Mouse (Mus musculus) embryonic facial prominence, embryonic 14.5 days (tissue): ENCODE data around the gene Cdk9. TPM values are rescaled to one million over a fixed set of nuclear protein-coding genes. Genes with fewer than 3 reads are reported as not detected.

ENCODE experiments used
- ATAC-seq: fragments of 200-750 bp; cut with Nextera tagmentation; 2 replicates; pipeline ENCODE4 v1.8.0; 2017; ENCODE audit warnings: low read depth, moderate number of reproducible peaks, moderate TSS enrichment
- DNase-seq: peaks from one replicate; pipeline ENCODE4 v3.0.0-alpha.2; 2015; ENCODE audit warnings: low spot score
- H3K27ac ChIP-seq: fragments of 300-500 bp; sonication (generic); replicated peaks from 2 replicates; pipeline ENCODE4 v1.5.1; 2014; ENCODE audit warnings: low read depth, mild to moderate bottlenecking, low read length, moderate library complexity
- H3K27me3 ChIP-seq: fragments of 300-500 bp; sonication (generic); replicated peaks from 2 replicates; pipeline ENCODE4 v1.6.1; 2014; ENCODE audit warnings: low read length; ENCODE audit not compliant: control insufficient read depth, insufficient read depth
- H3K36me3 ChIP-seq: fragments of 300-500 bp; sonication (generic); 2 replicates; pipeline ENCODE4 v1.6.1; 2014; ENCODE audit warnings: low read length, mixed read lengths; ENCODE audit not compliant: control insufficient read depth, insufficient read depth
- H3K4me1 ChIP-seq: fragments of 300-500 bp; sonication (generic); 2 replicates; pipeline ENCODE4 v1.6.1; 2014; ENCODE audit warnings: antibody characterized with exemption, low read length; ENCODE audit not compliant: control insufficient read depth, insufficient read depth
- H3K4me2 ChIP-seq: fragments of 300-500 bp; sonication (generic); 2 replicates; pipeline ENCODE4 v1.6.1; 2014; ENCODE audit warnings: low read depth, mild to moderate bottlenecking, low read length, moderate library complexity, mixed read lengths
- H3K4me3 ChIP-seq: fragments of 300-500 bp; sonication (generic); 2 replicates; pipeline ENCODE4 v1.5.1; 2014; ENCODE audit warnings: low read depth, mild to moderate bottlenecking, low read length
- H3K9ac ChIP-seq: fragments of 300-500 bp; sonication (generic); 2 replicates; pipeline ENCODE4 v1.6.1; 2014; ENCODE audit warnings: low read depth, mild to moderate bottlenecking, low read length, moderate library complexity, mixed read lengths
- H3K9me3 ChIP-seq: fragments of 300-500 bp; sonication (generic); 2 replicates; pipeline ENCODE4 v1.6.1; 2016; ENCODE audit warnings: low read length; ENCODE audit not compliant: control insufficient read depth
- WGBS: fragments of 180-500 bp; shearing (Covaris S2); extraction: QIAGEN DNeasy Blood & Tissue Kit; methylation state at CpG from one replicate; pipeline ENCODE4 v1.1.7; 2014; 5-methylcytosine and 5-hydroxymethylcytosine counted together
- polyA plus RNA-seq: library from polyadenylated mRNA; unstranded; fragments of >200 nt; fragmentation: Nextera tagmentation; extraction: Ambion mirVana; gene quantifications from 2 replicates; pipeline ENCODE4 v1.2.1, GENCODE M21; 2014

Cdk9 gene
- polyA plus RNA-seq, 1 experiment from 2014 or later, result 67.4 TPM

- no peaks in the 10 kb centered on the region for H3K27me3 ChIP-seq
- ATAC-seq (no peak), DNase-seq (peak; percentile 73)
- no peaks in the 10 kb centered on the region for H3K9me3 ChIP-seq
- H3K4me1 ChIP-seq, result 0 out of 2 replicates have a peak, but pooled peaks cover 3% of the 10 kb centered on the region
- peaks cover 70% of the 10 kb centered on the region for H3K36me3 ChIP-seq
- 50% methylated on average over 3 of the region's 3 CpGs for WGBS
- no peak overlapping the region for H3K27ac ChIP-seq
- H3K9ac ChIP-seq, result no peak overlapping the region
- no peak overlapping the region for H3K4me2 ChIP-seq
- no peak overlapping the region for H3K4me3 ChIP-seq
These were observed 4.2 kb downstream of the Cdk9 start for GRCm38 (mm10) chr2:32708643-32709042.

- ATAC-seq, result no peak
- Histone ChIP-seq H3K9me3 (no peaks in the 10 kb centered on the region), H3K36me3 (peaks cover 82% of the 10 kb centered on the region), H3K27me3 (no peaks in the 10 kb centered on the region), H3K4me2 (no peak overlapping the region), H3K4me1 (0 out of 2 replicates have a peak, but pooled peaks cover 3% of the 10 kb centered on the region), H3K4me3 (no peak overlapping the region), H3K27ac (no peak overlapping the region), H3K9ac (no peak overlapping the region)
- DNase-seq, result no peak
- WGBS, result 92% methylated on average over 6 of the region's 6 CpGs
These were observed 5.9 kb downstream of the Cdk9 start for GRCm38 (mm10) chr2:32706971-32707370.

GRCm38 (mm10) chr2:32705018-32705417 is 7.9 kb downstream of the Cdk9 start:
- Histone ChIP-seq H3K27ac (no peak overlapping the region), H3K9ac (no peak overlapping the region), H3K4me2 (no peak overlapping the region), H3K36me3 (peaks cover 75% of the 10 kb centered on the region), H3K4me1 (no peaks in the 10 kb centered on the region), H3K27me3 (no peaks in the 10 kb centered on the region), H3K4me3 (no peak overlapping the region), H3K9me3 (no peaks in the 10 kb centered on the region)
- 91% methylated on average over 7 of the region's 7 CpGs for WGBS
- DNase-seq, result no peak
- no peak for ATAC-seq

GRCm38 (mm10) chr2:32704021-32704421 is 8.9 kb downstream of the Cdk9 start, which contains the start of gene Fpgs:
Fpgs (minus strand) TSS chr2:32704145.
- 81% methylated on average over 2 of the region's 2 CpGs for WGBS
- Histone ChIP-seq H3K4me3 (no peak within 1 kb of the TSS), H3K4me2 (no peak within 1 kb of the TSS), H3K4me1 (no peaks in the 10 kb centered on the region), H3K9ac (no peak within 1 kb of the TSS), H3K36me3 (peaks cover 65% of the 10 kb centered on the region), H3K27me3 (no peaks in the 10 kb centered on the region), H3K9me3 (no peaks in the 10 kb centered on the region), H3K27ac (no peak within 1 kb of the TSS)
- ATAC-seq (no peak), DNase-seq (no peak)

GRCm38 (mm10) chr2:32703046-32703445 is 9.8 kb downstream of the Cdk9 start:
- ATAC-seq (no peak), DNase-seq (no peak)
- Histone ChIP-seq H3K27me3 (no peaks in the 10 kb centered on the region), H3K9me3 (no peaks in the 10 kb centered on the region), H3K36me3 (peaks cover 55% of the 10 kb centered on the region), H3K4me3 (no peak overlapping the region), H3K9ac (no peak overlapping the region), H3K27ac (no peak overlapping the region), H3K4me1 (no peaks in the 10 kb centered on the region), H3K4me2 (no peak overlapping the region)
- 92% methylated on average over 8 of the region's 8 CpGs for WGBS

- no peak overlapping the region for H3K9ac ChIP-seq
- no peaks in the 10 kb centered on the region for H3K4me1 ChIP-seq
- no peak overlapping the region for H3K4me3 ChIP-seq
- no peaks in the 10 kb centered on the region for H3K9me3 ChIP-seq
- peaks cover 36% of the 10 kb centered on the region for H3K36me3 ChIP-seq
- no peak for ATAC-seq
- H3K4me2 ChIP-seq, result no peak overlapping the region
- no peak overlapping the region for H3K27ac ChIP-seq
- no peaks in the 10 kb centered on the region for H3K27me3 ChIP-seq
- 90% methylated on average over 14 of the region's 14 CpGs for WGBS
- DNase-seq, result no peak
These were observed 11.7 kb downstream of the Cdk9 start for GRCm38 (mm10) chr2:32700966-32701743.

GRCm38 (mm10) chr2:32699680-32700079 is 13.2 kb downstream of the Cdk9 start:
- Histone ChIP-seq H3K27me3 (no peaks in the 10 kb centered on the region), H3K36me3 (peaks cover 22% of the 10 kb centered on the region), H3K9me3 (no peaks in the 10 kb centered on the region), H3K9ac (no peak overlapping the region), H3K4me1 (no peaks in the 10 kb centered on the region), H3K4me2 (no peak overlapping the region), H3K27ac (no peak overlapping the region), H3K4me3 (no peak overlapping the region)
- 76% methylated on average over 6 of the region's 6 CpGs for WGBS
- no peak for DNase-seq
- no peak for ATAC-seq

GRCm38 (mm10) chr2:32694691-32695090 is 18.2 kb downstream of the Cdk9 start:
- Histone ChIP-seq H3K4me1 (peaks cover 5% of the 10 kb centered on the region; the same call in 1 of the 2 replicates), H3K36me3 (0 out of 2 replicates have a peak, but pooled peaks cover 4% of the 10 kb centered on the region), H3K4me2 (peak overlapping the region; percentile 55), H3K27me3 (no peaks in the 10 kb centered on the region), H3K27ac (no peak overlapping the region), H3K9ac (peak overlapping the region; percentile 53; the same call in 1 of the 2 replicates), H3K4me3 (peak overlapping the region; percentile 69), H3K9me3 (no peaks in the 10 kb centered on the region)
- DNase-seq, result no peak
- WGBS, result 86% methylated on average over 12 of the region's 12 CpGs
- ATAC-seq, result no peak
